Mouse (Mus musculus) spleen, adult 12 weeks (tissue): Measurements from ENCODE around the gene Tmem131.

Source experiments
- DNase-seq: peaks from one replicate; pipeline ENCODE4 v3.0.0; 2022; ENCODE audit warnings: low spot score

Tmem131 gene

DNA sequence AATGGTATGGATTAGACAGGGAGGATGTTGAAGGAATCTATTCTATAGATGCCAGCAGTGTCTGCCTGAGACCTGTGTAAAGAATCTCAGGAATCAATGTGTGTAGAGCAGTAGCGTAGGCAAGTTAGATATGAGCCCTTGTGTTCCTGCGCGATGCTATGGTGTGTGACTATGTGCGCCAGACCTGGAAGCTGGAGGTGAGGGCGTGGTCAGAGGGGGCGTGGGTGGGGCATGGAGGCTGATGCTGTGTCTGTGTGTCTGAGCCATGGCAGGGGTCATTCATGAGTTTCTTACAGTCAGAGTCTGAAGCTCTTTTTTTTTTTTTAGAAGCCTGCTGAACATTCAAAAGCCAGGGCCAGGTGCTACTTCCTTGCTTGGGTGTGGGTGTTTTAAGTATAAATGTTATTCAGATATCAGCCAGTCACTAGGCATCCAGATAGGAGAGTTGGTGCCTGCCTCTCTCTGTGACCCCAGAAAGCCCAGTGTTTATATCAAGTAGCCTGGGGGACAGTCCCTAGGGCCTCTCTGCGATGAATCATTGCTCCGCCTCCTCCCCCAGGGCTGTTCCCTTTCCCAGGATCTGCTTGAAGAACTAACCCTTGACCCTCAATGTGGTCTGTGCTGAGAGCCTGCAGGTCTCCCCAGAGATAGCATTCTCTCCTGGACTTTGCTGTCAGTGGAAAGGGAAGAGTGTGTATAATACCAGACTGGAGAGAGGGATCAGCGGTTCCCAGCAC, 171.1 kb downstream of the Tmem131 start:
- no peak for DNase-seq

DNA sequence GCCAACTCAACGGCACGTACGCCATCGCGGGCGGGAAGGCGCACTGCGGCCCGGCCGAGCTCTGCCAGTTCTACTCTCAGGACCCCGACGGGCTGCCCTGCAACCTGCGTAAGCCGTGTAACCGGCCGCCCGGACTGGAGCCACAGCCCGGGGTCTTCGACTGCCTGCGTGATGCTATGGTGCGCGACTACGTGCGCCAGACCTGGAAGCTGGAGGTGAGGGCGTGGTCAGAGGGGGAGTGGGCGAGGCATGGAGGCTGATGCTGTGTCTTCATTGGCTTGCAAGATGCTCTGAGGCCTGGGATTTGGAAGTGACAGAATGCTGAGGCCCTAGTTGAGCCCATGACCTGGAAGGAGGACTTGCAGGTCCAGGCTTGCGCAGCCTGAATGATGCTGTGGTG, 172.5 kb downstream of the Tmem131 start:
- no peak for DNase-seq

DNA sequence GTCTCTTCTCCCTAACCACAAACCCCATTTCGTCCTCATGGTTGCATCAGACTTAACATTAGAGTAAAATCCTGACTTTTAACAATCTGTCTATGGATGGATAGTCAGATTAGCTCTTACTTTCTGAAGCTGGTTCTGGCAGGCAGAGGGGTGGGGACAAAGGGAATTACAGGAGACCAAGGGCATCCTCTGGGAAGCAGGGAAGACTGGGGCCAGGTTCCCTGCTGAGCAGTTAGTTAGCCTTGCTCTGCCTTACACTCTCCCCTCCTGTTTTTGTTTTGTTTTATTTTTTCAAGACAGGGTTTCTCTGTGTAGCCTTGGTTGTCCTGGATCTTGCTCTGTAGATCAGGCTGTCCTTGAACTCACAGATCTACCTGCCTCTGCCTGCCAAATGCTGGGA, 173.5 kb downstream of the Tmem131 start:
- no peak for DNase-seq

- DNase-seq, result no peak
Observed at GRCm38 (mm10) chr1:36768786-36769185, 174.7 kb downstream of the Tmem131 start.

DNA sequence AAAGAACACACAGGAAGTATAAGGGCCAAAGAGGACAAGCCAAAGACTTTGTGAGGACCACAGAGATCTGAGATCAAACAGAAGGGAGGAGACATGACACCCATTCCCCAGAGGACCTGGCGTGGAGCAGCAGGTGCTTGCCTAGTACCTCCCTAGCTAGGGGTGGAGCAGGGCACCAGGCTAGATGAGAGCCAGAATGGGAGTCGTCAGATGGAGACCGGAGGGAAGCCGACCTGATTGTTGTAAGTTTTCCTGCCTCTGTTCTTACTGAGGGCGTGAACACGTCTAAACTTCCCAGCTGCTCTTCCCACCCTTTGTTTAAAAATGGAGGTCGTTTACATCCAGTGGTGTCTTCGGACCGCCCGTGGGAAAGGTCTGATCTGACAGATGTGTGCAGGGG, 176.1 kb downstream of the Tmem131 start:
- no peak for DNase-seq

DNA sequence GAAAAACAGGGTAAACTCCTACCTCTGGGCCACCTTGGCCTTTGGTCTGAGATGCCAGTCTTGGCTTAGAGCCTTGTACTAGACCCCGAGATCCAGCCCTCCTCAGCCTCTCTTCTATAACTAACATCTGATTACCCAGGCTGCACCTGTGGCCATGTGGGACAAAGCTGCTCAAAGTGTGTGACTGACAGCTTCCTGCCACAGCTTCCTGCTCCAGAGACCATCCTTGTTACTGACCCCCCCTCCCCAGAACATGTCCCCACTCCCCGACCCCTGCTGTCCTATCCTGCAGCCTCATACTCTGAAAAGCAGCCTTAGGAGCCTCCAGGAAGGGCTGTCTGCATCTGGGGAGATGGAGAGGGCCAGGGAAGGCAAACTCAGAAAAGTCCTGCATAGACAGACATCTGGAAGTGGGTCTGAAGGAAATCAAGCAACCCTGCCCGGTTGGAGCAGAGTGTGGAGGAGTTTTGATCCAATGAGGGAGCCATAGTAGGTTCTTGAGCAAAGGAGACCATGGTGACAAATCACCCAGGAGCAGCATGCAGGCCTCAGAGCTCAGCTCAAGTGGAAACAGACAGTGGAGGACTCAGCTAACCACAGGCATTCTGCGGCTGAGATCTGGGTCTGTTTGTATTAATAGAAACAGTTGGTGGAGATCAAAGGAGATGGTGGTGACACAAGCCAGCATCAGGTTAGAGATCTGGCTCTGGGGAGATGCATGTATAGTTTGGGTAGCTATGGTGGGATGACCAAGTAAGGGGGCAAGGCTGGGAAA, 176.8 kb downstream of the Tmem131 start:
- no peak for DNase-seq

GRCm38 (mm10) chr1:36761568-36761967, 181.9 kb downstream of the Tmem131 start, which contains the start of gene Zap70:
TSS of gene Zap70 (plus strand) at chr1:36761798.
- no peak for DNase-seq

DNA sequence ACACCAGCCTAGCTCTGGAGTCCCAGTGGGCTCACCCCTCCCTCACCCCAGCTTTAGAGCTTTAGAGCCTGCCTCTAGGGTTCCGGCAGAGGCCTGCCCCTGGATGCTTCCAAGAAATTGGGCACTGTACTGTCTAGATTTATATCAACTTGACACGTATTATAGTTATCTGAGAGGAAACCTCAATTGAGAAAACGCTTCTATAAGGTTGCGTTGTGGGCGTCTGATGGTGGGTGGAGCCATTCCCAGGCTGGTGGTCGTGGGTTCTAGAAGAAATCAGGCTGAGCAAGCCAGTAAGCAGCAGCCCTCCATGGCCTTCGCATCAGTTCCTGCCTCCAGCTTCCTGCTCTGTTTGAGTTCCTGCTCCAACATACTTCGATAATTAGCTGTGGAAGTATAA, 182.4 kb downstream of the Tmem131 start:
- no peak for DNase-seq

GRCm38 (mm10) chr1:36760401-36760800, 183.1 kb downstream of the Tmem131 start:
- no peak for DNase-seq

- DNase-seq, result no peak
Observed at GRCm38 (mm10) chr1:36759076-36759475, 184.4 kb downstream of the Tmem131 start.

DNA sequence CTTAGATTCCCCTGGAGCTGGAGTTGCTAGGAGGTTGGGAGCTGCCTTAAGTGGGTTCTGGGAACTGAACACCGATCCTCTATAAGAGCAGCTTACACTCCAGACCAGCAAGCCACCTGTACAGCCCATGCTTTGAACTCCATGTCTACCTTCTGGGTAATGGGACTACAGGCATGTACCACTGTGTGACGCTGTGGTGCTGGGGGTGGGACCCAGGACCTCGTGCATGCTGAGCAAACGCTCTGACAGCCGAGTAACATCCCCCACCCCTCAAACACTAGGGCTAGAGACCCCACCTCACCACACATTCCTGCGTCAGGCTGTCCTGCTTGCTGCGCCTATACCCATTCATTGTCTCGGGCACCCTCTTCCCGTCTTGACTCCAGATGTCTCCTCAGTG, 184.9 kb downstream of the Tmem131 start:
- DNase-seq, result no peak

GRCm38 (mm10) chr1:36753932-36754675, 189.4 kb downstream of the Tmem131 start:
- DNase-seq, result no peak

DNA sequence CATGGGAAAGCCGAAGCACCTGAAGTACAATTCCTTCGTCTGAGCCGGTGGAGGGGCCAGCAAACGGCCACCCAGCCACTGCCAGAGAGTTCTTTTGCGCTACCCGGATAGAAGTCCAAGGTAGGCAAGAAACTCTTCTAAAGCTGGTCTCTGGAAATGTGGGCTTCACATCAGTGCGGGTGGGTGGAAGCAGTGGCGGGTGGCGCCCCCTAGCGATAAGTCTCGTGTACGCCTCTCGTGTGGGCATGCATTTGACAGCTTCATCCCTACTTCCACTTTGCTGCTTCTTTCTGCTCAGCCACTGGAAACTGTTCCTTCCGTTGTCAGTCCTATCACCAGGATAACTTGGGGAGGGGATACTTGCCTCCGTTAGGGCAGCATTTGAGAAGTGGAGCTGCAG, 197.0 kb downstream of the Tmem131 start:
- no peak for DNase-seq

DNA sequence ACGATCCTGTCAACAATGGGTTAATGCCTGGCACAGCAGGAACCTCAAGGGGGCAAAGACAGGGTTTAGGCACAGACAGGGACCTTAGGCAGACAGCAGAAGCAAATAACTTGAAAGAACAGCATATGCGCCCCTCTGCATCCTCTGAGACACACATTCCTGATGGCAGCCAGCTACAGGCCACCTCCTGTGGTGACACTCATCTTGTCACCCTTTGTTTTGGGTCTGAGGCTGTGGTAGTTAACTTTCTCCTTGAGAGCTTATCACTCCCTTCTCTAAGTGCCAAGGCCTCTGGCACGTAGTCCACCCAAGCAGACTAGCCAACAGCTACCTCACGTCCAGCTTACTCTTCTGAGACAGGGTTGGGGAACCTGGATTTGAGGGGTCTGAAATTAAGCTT, 197.8 kb downstream of the Tmem131 start:
- DNase-seq, result no peak

DNA sequence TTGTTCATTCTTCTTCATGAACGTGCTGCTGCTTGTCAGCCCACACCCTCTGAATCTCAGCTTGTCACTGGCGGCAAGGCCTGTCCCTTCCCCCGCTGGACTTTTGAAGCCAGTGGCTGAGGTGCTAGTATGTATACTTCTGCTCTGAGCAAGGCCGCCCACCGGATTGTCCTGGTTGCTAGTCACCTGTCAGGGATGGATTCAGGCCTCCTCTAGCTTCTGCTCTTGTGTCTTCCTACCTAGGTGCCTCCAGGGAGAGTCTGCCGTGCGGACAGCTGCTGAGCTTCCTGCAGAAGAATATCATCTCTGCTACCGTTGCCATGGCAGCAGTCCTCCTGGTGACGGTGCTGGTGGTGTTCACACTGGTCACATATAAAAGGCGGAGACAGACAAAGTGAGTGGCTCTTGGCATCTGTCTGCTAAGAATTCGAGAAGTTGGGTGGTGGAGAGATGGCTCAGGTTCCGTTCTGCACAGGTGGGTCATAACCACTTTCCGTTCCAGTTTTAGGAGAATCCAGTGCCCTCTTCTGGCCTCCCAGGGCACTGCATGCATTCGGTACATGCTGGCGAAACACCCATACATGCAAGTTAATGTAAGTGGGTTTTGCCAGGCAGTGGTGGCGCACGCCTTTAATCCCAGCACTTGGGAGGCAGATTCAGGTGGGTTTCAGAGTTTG, 199.1 kb downstream of the Tmem131 start:
- DNase-seq, result peak; percentile 66

DNA sequence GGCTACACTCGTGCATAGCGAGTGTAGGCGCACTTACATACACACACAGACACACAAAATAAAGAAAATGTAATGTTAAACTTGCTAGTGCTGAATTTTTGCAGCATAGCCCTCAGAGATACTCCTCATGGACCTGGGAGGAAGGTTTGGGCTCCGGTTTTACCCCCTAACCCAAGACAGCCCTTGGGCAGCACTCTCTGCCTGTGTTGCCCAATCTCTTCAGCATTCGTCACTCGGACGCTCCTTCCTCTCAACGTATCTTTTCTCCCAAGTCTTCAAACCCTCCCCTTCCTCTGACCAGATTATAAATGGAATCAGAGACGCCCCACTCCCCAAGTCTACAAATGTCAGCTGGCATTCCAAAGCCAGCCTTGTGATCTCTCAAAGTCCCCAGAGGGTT, 200.4 kb downstream of the Tmem131 start:
- no peak for DNase-seq
